In the genomic region with DNA sequence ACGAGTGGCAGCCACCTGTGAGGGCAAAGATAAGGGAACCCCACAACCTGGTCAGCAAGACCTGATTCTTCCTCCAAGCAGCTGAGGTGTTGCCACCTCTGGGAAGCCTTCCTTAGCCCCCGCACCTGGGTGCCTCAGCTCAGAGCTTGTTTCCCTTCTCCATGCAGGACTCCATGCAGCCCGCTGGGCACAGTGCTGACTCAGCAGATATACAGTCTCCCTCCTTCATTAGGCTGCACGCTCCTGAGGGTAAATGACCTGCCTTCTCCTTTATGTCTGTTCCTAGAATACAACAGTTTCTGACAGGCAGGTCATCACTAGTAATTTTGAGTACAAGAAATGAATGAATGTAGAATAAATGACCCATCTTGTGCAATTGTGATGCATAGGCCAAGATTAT, we compare ENCODE assay signal across 13 mouse cellular contexts.
DNase-seq lines count a peak whose midpoint lies in the region; ATAC-seq and TF ChIP-seq lines count a peak whose summit lies in the region.
"Had no signal": no experiment of that assay in that cellular context is flagged by ENCODE, and none has a peak within 500 bp of the region (broad histone marks: within the 10 kb centered on the region; RNA-seq: fewer than 3 reads in every experiment).

No protein-coding gene starts in this region.

- no peak overlapping the region for H3K4me3 ChIP-seq in forebrain, embryonic 13.5 days
- H3K4me3 ChIP-seq in forebrain, postnatal 0 days (ENCODE audit: low read depth, low read length) = no peak overlapping the region
- H3K4me3 ChIP-seq in heart, embryonic 13.5 days = no peak overlapping the region
- no peak overlapping the region for H3K4me3 ChIP-seq in kidney, embryonic 16.5 days (ENCODE audit: low read length)
- no peak overlapping the region for H3K4me3 ChIP-seq in MEL (ENCODE audit: control insufficient read depth in 1 of 2, insufficient read depth in 1 of 2, low read depth in 2 of 2, low read length in 2 of 2)
- no peak overlapping the region for H3K4me3 ChIP-seq in intestine, postnatal 0 days (ENCODE audit: low read depth, low read length)
- H3K4me3 ChIP-seq: left cerebral cortex, adult 2 months had no signal

- H3K4me2 ChIP-seq in forebrain, embryonic 13.5 days = no peak overlapping the region
- no peak overlapping the region for H3K4me2 ChIP-seq in forebrain, postnatal 0 days (ENCODE audit: low read depth)
- H3K4me2 ChIP-seq in heart, embryonic 13.5 days = peak overlapping the region; percentile 43
- no peak overlapping the region for H3K4me2 ChIP-seq in kidney, embryonic 16.5 days (replicated peaks; ENCODE audit: low read depth, low read length)
- H3K4me2 ChIP-seq in intestine, postnatal 0 days (replicated peaks; ENCODE audit: low read depth) = no peak overlapping the region

- no peak for DNase-seq in forebrain, postnatal 0 days
- no peak for DNase-seq in heart, postnatal 25 days (ENCODE audit: low spot score)
- no peak for DNase-seq in kidney, postnatal 14 days
- DNase-seq in MEL (ENCODE audit: low read depth, low spot score) = no peak
- DNase-seq: embryo, embryonic 11 days; liver; thymus, adult 2 months had no signal

- no peaks in the 10 kb centered on the region for H3K27me3 ChIP-seq in forebrain, embryonic 13.5 days
- no peaks in the 10 kb centered on the region for H3K27me3 ChIP-seq in forebrain, postnatal 0 days (ENCODE audit: insufficient read depth, low read length)
- H3K27me3 ChIP-seq in heart, embryonic 13.5 days (replicated peaks) = no peaks in the 10 kb centered on the region
- no peaks in the 10 kb centered on the region for H3K27me3 ChIP-seq in kidney, embryonic 16.5 days (ENCODE audit: insufficient read depth, low read length)
- H3K27me3 ChIP-seq in MEL (ENCODE audit: control insufficient read depth in 1 of 2, insufficient read depth in 2 of 2, low read length in 2 of 2) = no peaks in the 10 kb centered on the region
- no peaks in the 10 kb centered on the region for H3K27me3 ChIP-seq in intestine, postnatal 0 days (replicated peaks; ENCODE audit: control insufficient read depth, insufficient read depth, low read length)

- 75% methylated on average over 4 of the region's 4 CpGs for WGBS in forebrain, embryonic 13.5 days
- WGBS in forebrain, postnatal 0 days = 65% methylated on average over 4 of the region's 4 CpGs
- WGBS in heart, embryonic 13.5 days = 76% methylated on average over 4 of the region's 4 CpGs
- WGBS in kidney, embryonic 16.5 days = 74% methylated on average over 4 of the region's 4 CpGs
- 88% methylated on average over 4 of the region's 4 CpGs for WGBS in intestine, postnatal 0 days

- 0 out of 2 replicates have a peak overlapping the region, but pooled peaks have one; percentile 75 for H3K27ac ChIP-seq in forebrain, embryonic 13.5 days
- no peak overlapping the region for H3K27ac ChIP-seq in forebrain, postnatal 0 days (ENCODE audit: low read depth, low read length)
- H3K27ac ChIP-seq in heart, embryonic 13.5 days (replicated peaks) = peak overlapping the region; percentile 96
- no peak overlapping the region for H3K27ac ChIP-seq in kidney, embryonic 16.5 days (ENCODE audit: low read length)
- H3K27ac ChIP-seq in MEL (ENCODE audit: control insufficient read depth, low read depth, low read length) = no peak overlapping the region
- no peak overlapping the region for H3K27ac ChIP-seq in intestine, postnatal 0 days (ENCODE audit: low read depth, low read length)
- H3K27ac ChIP-seq: hindbrain, postnatal 0 days; left cerebral cortex, adult 2 months had no signal

- no peak for TF ChIP-seq POLR2A in MEL (IDR thresholded peaks at IDR 0.05; ENCODE audit: control insufficient read depth in 1 of 2, insufficient read depth in 1 of 2, low read depth in 1 of 2, low read length in 2 of 2, poor library complexity in 1 of 2)

- no peak for TF ChIP-seq CTCF in forebrain, postnatal 0 days (IDR thresholded peaks at IDR 0.05; ENCODE audit: low read depth)
- TF ChIP-seq CTCF in MEL (IDR thresholded peaks at IDR 0.05 in 2 of 3, conservative IDR thresholded peaks at IDR 0.05 in 1 of 3; ENCODE audit: control insufficient read depth in 1 of 3, insufficient read depth in 1 of 3, low read depth in 2 of 3, low read length in 3 of 3, poor library complexity in 1 of 3, severe bottlenecking in 1 of 3) = no peak
- no peak for TF ChIP-seq CTCF in intestine, postnatal 0 days (IDR thresholded peaks at IDR 0.05; ENCODE audit: low read depth)

- no peaks in the 10 kb centered on the region for H3K36me3 ChIP-seq in forebrain, embryonic 13.5 days (ENCODE audit: poor library complexity, severe bottlenecking)
- no peaks in the 10 kb centered on the region for H3K36me3 ChIP-seq in forebrain, postnatal 0 days (ENCODE audit: insufficient read depth)
- H3K36me3 ChIP-seq in heart, embryonic 13.5 days = no peaks in the 10 kb centered on the region
- no peaks in the 10 kb centered on the region for H3K36me3 ChIP-seq in kidney, embryonic 16.5 days (ENCODE audit: insufficient read depth, low read length)
- H3K36me3 ChIP-seq in MEL (ENCODE audit: control insufficient read depth in 1 of 2, insufficient read depth in 2 of 2, low read length in 2 of 2) = peaks cover 0 to 19% of the 10 kb centered on the region in 2 experiments; a peak in 2 of 4 replicates
- no peaks in the 10 kb centered on the region for H3K36me3 ChIP-seq in intestine, postnatal 0 days (ENCODE audit: control insufficient read depth, insufficient read depth)

- no peaks in the 10 kb centered on the region for H3K79me2 ChIP-seq in MEL (ENCODE audit: control insufficient read depth, insufficient read depth, low read length, poor library complexity)

- no peak for TF ChIP-seq EP300 in MEL (IDR thresholded peaks at IDR 0.05; ENCODE audit: low read depth in 1 of 2, low read length in 2 of 2)

- 0 out of 2 replicates have a peak, but pooled peaks have one; percentile 31 for ATAC-seq in forebrain, embryonic 13.5 days
- ATAC-seq in forebrain, postnatal 0 days = no peak
- ATAC-seq in heart, embryonic 13.5 days (ENCODE audit: extremely low read depth, insufficient number of reproducible peaks, low FRiP score, low TSS enrichment) = no peak
- peak; percentile 33; the same call in 1 of the 2 replicates for ATAC-seq in kidney, embryonic 16.5 days (ENCODE audit: low FRiP score, low TSS enrichment)
- ATAC-seq in intestine, postnatal 0 days = no peak

- no peak for TF ChIP-seq RAD21 in MEL (IDR thresholded peaks at IDR 0.05; ENCODE audit: low read depth, low read length)

- H3K9me3 ChIP-seq in forebrain, embryonic 13.5 days (replicated peaks) = no peaks in the 10 kb centered on the region
- no peaks in the 10 kb centered on the region for H3K9me3 ChIP-seq in forebrain, postnatal 0 days (ENCODE audit: low read length)
- H3K9me3 ChIP-seq in heart, embryonic 13.5 days = no peaks in the 10 kb centered on the region
- no peaks in the 10 kb centered on the region for H3K9me3 ChIP-seq in kidney, embryonic 16.5 days (ENCODE audit: low read length)
- no peaks in the 10 kb centered on the region for H3K9me3 ChIP-seq in MEL (replicated peaks; ENCODE audit: insufficient read depth, low read length)
- no peaks in the 10 kb centered on the region for H3K9me3 ChIP-seq in intestine, postnatal 0 days (ENCODE audit: control insufficient read depth)

- intact Hi-C loops in heart, postnatal 25 days (cut with DNase I) = no loop called here

- peaks cover 35% of the 10 kb centered on the region for H3K4me1 ChIP-seq in forebrain, embryonic 13.5 days
- peaks cover 14% of the 10 kb centered on the region for H3K4me1 ChIP-seq in forebrain, postnatal 0 days (ENCODE audit: insufficient read depth)
- peaks cover 69% of the 10 kb centered on the region for H3K4me1 ChIP-seq in heart, embryonic 13.5 days
- peaks cover 15% of the 10 kb centered on the region for H3K4me1 ChIP-seq in kidney, embryonic 16.5 days (ENCODE audit: insufficient read depth, low read length)
- peaks cover 12 to 27% of the 10 kb centered on the region in 2 experiments for H3K4me1 ChIP-seq in MEL (ENCODE audit: control insufficient read depth in 1 of 2, insufficient read depth in 2 of 2, low read length in 2 of 2)
- no peaks in the 10 kb centered on the region for H3K4me1 ChIP-seq in intestine, postnatal 0 days (replicated peaks; ENCODE audit: control insufficient read depth, insufficient read depth, low read length)

- H3K9ac ChIP-seq in forebrain, embryonic 13.5 days = no peak overlapping the region
- no peak overlapping the region for H3K9ac ChIP-seq in forebrain, postnatal 0 days
- peak overlapping the region; percentile 65 for H3K9ac ChIP-seq in heart, embryonic 13.5 days
- no peak overlapping the region for H3K9ac ChIP-seq in kidney, embryonic 16.5 days (replicated peaks; ENCODE audit: low read length)
- H3K9ac ChIP-seq in MEL (ENCODE audit: control insufficient read depth, low read depth, low read length, poor library complexity, severe bottlenecking) = no peak overlapping the region
- no peak overlapping the region for H3K9ac ChIP-seq in intestine, postnatal 0 days (ENCODE audit: low read depth, low read length)

TF ChIP-seq in MEL, 35 proteins besides CTCF, POLR2A, EP300 and RAD21:
- no peak for TF ChIP-seq MAZ (IDR thresholded peaks at IDR 0.05; ENCODE audit: low read depth, low read length)
- TF ChIP-seq MAFK (IDR thresholded peaks at IDR 0.05; ENCODE audit: borderline replicate concordance, low read depth, low read length) = peak; percentile 93
- no peak for TF ChIP-seq NELFE (IDR thresholded peaks at IDR 0.05; ENCODE audit: low read depth, low read length)
- TF ChIP-seq JUND (IDR thresholded peaks at IDR 0.05; ENCODE audit: low read depth, low read length) = no peak
- no peak for TF ChIP-seq POLR2AphosphoS5 (IDR thresholded peaks at IDR 0.05; ENCODE audit: borderline replicate concordance, low read depth, low read length)
- TF ChIP-seq GATA1 (IDR thresholded peaks at IDR 0.05; ENCODE audit: low read depth, low read length) = no peak

Comparison
In these comparisons a context has a peak if more than half of its experiments do, and no peak if none do; other contexts are left out.
1. ATAC-seq: peak in forebrain, embryonic 13.5 days (single experiment) and kidney, embryonic 16.5 days (single experiment); none in forebrain, postnatal 0 days (single experiment), heart, embryonic 13.5 days (single experiment) and intestine, postnatal 0 days (single experiment).
2. H3K27ac ChIP-seq: peak in forebrain, embryonic 13.5 days (single experiment) and heart, embryonic 13.5 days (single experiment); none in forebrain, postnatal 0 days (single experiment), kidney, embryonic 16.5 days (single experiment), MEL (single experiment) and intestine, postnatal 0 days (single experiment).